Mouse (Mus musculus): ENCODE data around the gene Gm11937. TPM values are rescaled to one million over a fixed set of nuclear protein-coding genes. Genes with fewer than 3 reads are reported as not detected.
"Not testable (repeated sequence)": the region's sequence is repeated elsewhere in the genome, so short reads cannot be mapped to it uniquely, and the experiment has no call there.

Gene Gm11937
- not detected in 2 replicates for polyA plus RNA-seq (2015; fragmentation: Nextera tagmentation; extraction: Ambion mirVana)

DNA sequence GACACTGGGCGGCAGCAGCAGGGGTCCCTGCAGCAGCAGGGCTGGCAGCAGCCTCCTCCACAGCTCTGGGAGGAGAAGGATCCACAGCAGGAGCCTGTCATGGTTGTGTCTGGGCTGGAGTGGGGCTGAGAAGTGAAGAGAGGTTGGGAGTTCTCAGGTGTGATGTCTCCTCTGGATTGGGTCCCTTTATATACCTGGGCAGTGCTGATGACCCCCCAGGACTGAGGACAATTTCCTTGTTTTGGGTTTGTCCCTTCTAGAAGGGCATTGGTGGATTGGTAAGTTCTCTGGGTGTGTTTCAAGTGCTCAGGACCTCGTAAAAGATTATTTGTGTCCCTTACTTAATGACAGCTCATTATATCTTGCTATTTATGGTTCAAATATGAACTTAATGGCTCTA lies at the start of gene Gm11937:
TSS of gene Gm11937 (minus strand) at position 101 of the 400 bp plus-strand sequence.
- 60% methylated on average over 1 of the region's 2 CpGs for WGBS
- not testable (repeated sequence) for H3K36me3 ChIP-seq (ENCODE audit: control insufficient read depth, insufficient read depth); ATAC-seq; H3K9ac ChIP-seq (replicated peaks; ENCODE audit: low read depth, low read length); H3K4me3 ChIP-seq (replicated peaks; ENCODE audit: low read length); H3K27ac ChIP-seq (ENCODE audit: low read length); H3K27me3 ChIP-seq (replicated peaks; ENCODE audit: control insufficient read depth, insufficient read depth, low read length); H3K4me1 ChIP-seq (replicated peaks; ENCODE audit: control insufficient read depth, insufficient read depth, low read length); H3K9me3 ChIP-seq (ENCODE audit: control insufficient read depth, low read length); H3K4me2 ChIP-seq (ENCODE audit: low read length)

DNA sequence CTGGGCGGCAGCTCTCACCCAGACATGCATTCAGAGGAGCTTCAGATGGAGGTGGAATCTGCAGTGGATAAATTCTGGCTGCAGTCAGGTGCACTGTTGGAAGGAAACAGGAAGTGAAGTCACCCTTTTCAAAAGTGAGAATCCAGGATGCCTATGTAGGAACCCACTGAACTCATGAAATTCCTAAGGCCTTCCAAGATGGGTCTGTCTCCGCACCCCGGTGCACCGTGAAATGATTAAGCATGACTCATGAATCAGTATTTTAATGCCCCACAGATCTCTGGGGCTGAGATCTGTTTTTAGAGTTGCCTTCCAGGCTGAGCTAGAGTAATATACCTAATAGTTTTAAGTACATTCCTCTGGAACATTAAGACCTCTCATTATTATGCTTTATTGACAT lies 49.3 kb upstream of the Gm11937 start:
- ATAC-seq, result no peak
- no peaks in the 10 kb centered on the region for H3K27me3 ChIP-seq (replicated peaks; ENCODE audit: control insufficient read depth, insufficient read depth, low read length)
- H3K9me3 ChIP-seq (ENCODE audit: control insufficient read depth, low read length), result no peaks in the 10 kb centered on the region
- H3K4me2 ChIP-seq (ENCODE audit: low read length), result no peak overlapping the region
- no peaks in the 10 kb centered on the region for H3K36me3 ChIP-seq (ENCODE audit: control insufficient read depth, insufficient read depth)
- no peak overlapping the region for H3K27ac ChIP-seq (ENCODE audit: low read length)
- no peak overlapping the region for H3K4me3 ChIP-seq (replicated peaks; ENCODE audit: low read length)
- no peaks in the 10 kb centered on the region for H3K4me1 ChIP-seq (replicated peaks; ENCODE audit: control insufficient read depth, insufficient read depth, low read length)
- H3K9ac ChIP-seq (replicated peaks; ENCODE audit: low read depth, low read length), result no peak overlapping the region
- WGBS, result 86% methylated on average over 4 of the region's 4 CpGs

DNA sequence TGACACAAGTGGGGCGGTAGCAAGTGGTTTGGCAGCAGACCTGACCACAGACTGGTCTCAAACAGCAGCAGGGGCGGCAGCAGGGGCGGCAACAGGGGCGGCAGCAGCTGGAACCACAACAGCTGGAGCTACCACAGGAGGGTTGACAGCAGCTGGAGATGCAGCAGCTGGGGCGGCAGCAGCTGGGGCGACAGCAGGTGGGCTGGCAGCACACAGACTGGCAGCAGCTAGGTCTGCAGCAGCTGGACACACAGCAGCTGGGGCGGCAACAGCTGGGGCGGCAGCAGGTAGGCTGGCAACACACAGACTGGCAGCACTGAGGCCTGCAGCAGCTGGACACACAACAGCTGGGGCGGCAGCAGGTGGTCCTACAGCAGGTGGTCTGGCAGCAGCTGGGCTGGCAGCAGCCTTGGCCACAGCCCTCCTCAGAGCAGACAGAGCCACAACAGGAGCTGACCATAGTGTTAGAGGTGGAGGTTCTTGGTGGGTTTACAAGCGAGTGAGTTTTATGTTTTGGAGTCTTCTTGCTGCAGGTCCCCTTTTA lies 48.5 kb upstream of the Gm11937 start, which contains the start of gene Gm11563:
TSS of gene Gm11563 (minus strand) at position 494 of the 544 bp plus-strand sequence.
- H3K9ac ChIP-seq (replicated peaks; ENCODE audit: low read depth, low read length); H3K27me3 ChIP-seq (replicated peaks; ENCODE audit: control insufficient read depth, insufficient read depth, low read length); H3K4me2 ChIP-seq (ENCODE audit: low read length); H3K27ac ChIP-seq (ENCODE audit: low read length); H3K4me3 ChIP-seq (replicated peaks; ENCODE audit: low read length); H3K9me3 ChIP-seq (ENCODE audit: control insufficient read depth, low read length); H3K4me1 ChIP-seq (replicated peaks; ENCODE audit: control insufficient read depth, insufficient read depth, low read length); H3K36me3 ChIP-seq (ENCODE audit: control insufficient read depth, insufficient read depth); ATAC-seq: not testable (repeated sequence)
- WGBS, result 74% methylated on average over 10 of the region's 10 CpGs

DNA sequence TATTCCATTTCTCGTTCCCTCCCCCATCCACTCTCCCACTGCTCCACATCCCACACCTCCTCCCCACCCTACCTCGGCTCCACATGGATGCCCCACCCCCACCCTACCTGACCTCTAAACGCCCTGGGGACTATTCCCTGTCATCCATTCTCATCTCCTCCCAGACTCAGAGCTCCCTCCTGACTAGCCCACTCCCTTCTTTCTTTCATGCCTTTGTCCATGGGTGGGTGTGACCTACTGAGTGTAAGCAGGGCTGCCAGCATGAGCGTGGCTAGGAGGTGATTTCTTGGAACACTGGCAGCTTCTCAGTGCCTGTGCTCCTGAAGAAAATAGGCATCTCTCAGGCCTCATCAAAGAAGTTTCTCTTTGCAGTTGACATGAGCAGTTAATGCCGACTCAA lies 47.1 kb upstream of the Gm11937 start:
- Histone ChIP-seq H3K9ac (replicated peaks; ENCODE audit: low read depth, low read length) (no peak overlapping the region), H3K9me3 (ENCODE audit: control insufficient read depth, low read length) (no peaks in the 10 kb centered on the region), H3K27me3 (replicated peaks; ENCODE audit: control insufficient read depth, insufficient read depth, low read length) (no peaks in the 10 kb centered on the region), H3K4me2 (ENCODE audit: low read length) (no peak overlapping the region), H3K27ac (ENCODE audit: low read length) (no peak overlapping the region), H3K4me1 (replicated peaks; ENCODE audit: control insufficient read depth, insufficient read depth, low read length) (no peaks in the 10 kb centered on the region), H3K4me3 (replicated peaks; ENCODE audit: low read length) (no peak overlapping the region), H3K36me3 (ENCODE audit: control insufficient read depth, insufficient read depth) (no peaks in the 10 kb centered on the region)
- no peak for ATAC-seq
- 45% methylated on average over 5 of the region's 5 CpGs for WGBS

DNA sequence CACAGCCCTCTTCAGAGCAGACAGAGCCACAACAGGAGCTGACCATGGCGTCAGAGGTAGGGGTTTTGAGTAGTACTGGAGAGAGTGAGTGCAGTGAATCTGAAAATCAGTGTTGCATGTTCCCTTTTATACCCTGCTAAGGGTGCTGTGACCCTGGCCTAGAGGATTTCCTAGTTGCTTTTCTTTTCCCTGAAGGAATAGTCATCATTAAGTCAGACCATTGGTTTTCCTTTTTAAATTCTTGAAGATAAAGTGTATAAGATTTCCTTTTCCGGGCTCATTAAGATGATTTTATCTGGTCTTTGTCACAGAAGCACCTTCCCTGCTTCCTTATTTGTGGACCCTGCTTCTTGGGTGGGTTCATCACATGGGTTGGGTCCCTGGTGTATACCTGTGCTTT lies 40.1 kb upstream of the Gm11937 start, which contains the start of gene Gm11555:
TSS of gene Gm11555 (minus strand) at position 101 of the 400 bp plus-strand sequence.
- Histone ChIP-seq H3K4me1 (replicated peaks; ENCODE audit: control insufficient read depth, insufficient read depth, low read length) (no peaks in the 10 kb centered on the region), H3K9ac (replicated peaks; ENCODE audit: low read depth, low read length) (no peak within 1 kb of the TSS)
- 83% methylated on average over 2 of the region's 2 CpGs for WGBS

DNA sequence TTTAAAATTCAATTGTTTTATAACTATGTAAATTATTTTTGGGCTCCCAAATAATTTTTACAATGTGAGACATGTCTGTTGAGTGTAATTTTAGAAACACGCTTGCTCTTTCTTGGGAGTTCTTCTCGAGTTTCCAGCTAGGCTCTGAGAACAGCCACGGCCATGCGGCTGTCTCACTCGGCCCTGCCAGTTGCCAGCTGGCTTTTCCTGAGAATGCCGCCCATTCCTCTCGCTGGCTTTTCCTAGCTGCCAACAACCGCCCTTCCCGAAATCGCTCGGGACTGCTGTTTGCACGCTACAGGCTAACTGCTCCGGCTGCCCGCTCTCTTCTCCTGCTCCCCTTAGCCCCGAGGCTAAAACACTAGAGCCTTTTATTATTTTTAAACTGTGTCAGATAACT lies 36.5 kb upstream of the Gm11937 start:
- Histone ChIP-seq H3K27me3 (replicated peaks; ENCODE audit: control insufficient read depth, insufficient read depth, low read length) (no peaks in the 10 kb centered on the region), H3K27ac (ENCODE audit: low read length) (no peak overlapping the region), H3K36me3 (ENCODE audit: control insufficient read depth, insufficient read depth) (no peaks in the 10 kb centered on the region), H3K4me3 (replicated peaks; ENCODE audit: low read length) (no peak overlapping the region), H3K9ac (replicated peaks; ENCODE audit: low read depth, low read length) (no peak overlapping the region), H3K9me3 (ENCODE audit: control insufficient read depth, low read length) (no peaks in the 10 kb centered on the region), H3K4me2 (ENCODE audit: low read length) (no peak overlapping the region), H3K4me1 (replicated peaks; ENCODE audit: control insufficient read depth, insufficient read depth, low read length) (no peaks in the 10 kb centered on the region)
- ATAC-seq, result no peak
- 82% methylated on average over 15 of the region's 15 CpGs for WGBS

More for the DNA sequence above, 40.1 kb upstream of the Gm11937 start, which contains the start of gene Gm11555:
- Histone ChIP-seq H3K36me3 (ENCODE audit: control insufficient read depth, insufficient read depth) (no peaks in the 10 kb centered on the region), H3K4me3 (replicated peaks; ENCODE audit: low read length) (no peak within 1 kb of the TSS), H3K4me2 (ENCODE audit: low read length) (no peak within 1 kb of the TSS), H3K27ac (ENCODE audit: low read length) (no peak within 1 kb of the TSS), H3K27me3 (replicated peaks; ENCODE audit: control insufficient read depth, insufficient read depth, low read length) (no peaks in the 10 kb centered on the region), H3K9me3 (ENCODE audit: control insufficient read depth, low read length) (no peaks in the 10 kb centered on the region)
- no peak for ATAC-seq

DNA sequence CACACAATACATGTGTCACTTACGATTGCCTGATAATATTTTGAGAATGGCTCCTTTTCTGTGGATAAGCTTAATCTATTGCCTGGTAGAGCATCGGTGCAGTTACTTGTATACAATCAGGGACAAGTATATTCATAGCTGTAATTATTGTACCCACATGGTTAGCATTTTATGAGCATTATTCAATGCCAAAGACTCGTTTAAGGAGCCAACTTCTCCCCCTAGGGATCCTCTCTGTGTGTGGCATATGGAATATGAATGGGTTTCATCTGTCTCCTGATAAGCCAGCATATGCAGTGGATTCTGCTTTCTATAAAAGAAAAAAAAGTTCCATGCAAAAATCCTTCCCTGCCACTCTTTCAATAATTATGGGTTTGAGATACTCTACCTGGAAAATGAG lies 34.4 kb upstream of the Gm11937 start:
- H3K9me3 ChIP-seq (ENCODE audit: control insufficient read depth, low read length), result no peaks in the 10 kb centered on the region
- H3K27ac ChIP-seq (ENCODE audit: low read length), result no peak overlapping the region
- no peaks in the 10 kb centered on the region for H3K36me3 ChIP-seq (ENCODE audit: control insufficient read depth, insufficient read depth)
- no peak overlapping the region for H3K9ac ChIP-seq (replicated peaks; ENCODE audit: low read depth, low read length)
- H3K27me3 ChIP-seq (replicated peaks; ENCODE audit: control insufficient read depth, insufficient read depth, low read length), result no peaks in the 10 kb centered on the region
- no peaks in the 10 kb centered on the region for H3K4me1 ChIP-seq (replicated peaks; ENCODE audit: control insufficient read depth, insufficient read depth, low read length)
- peak; percentile 58 for ATAC-seq
- H3K4me3 ChIP-seq (replicated peaks; ENCODE audit: low read length), result no peak overlapping the region
- H3K4me2 ChIP-seq (ENCODE audit: low read length), result no peak overlapping the region
- WGBS, result 50% methylated on average over 3 of the region's 3 CpGs

DNA sequence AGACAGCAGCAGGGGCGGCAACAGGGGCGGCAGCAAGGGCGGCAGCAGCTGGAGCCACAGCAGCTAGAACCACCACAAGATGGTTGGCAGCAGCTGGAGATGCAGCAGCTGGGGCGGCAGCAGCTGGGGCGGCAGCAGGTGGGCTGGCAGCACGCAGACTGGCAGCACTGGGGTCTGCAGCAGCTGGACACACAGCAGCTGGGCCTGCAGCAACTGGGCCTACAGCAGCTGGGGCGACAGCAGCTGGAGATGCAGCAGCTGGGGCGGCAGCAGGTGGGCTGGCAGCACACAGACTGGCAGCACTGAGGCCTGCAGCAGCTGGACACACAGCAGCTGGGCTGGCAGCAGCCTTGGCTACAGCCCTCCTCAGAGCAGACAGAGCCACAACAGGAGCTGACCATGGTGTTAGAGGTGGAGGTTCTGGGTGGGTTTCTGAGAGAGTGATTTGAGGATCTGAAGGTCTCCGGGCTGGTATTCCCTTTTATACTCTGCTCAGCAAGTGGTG lies 33.7 kb upstream of the Gm11937 start, which contains the start of gene Krtap4-7:
TSS of gene Krtap4-7 (minus strand) at position 455 of the 505 bp plus-strand sequence.
- not testable (repeated sequence) for H3K27ac ChIP-seq (ENCODE audit: low read length); H3K9me3 ChIP-seq (ENCODE audit: control insufficient read depth, low read length); H3K4me1 ChIP-seq (replicated peaks; ENCODE audit: control insufficient read depth, insufficient read depth, low read length); H3K36me3 ChIP-seq (ENCODE audit: control insufficient read depth, insufficient read depth); H3K27me3 ChIP-seq (replicated peaks; ENCODE audit: control insufficient read depth, insufficient read depth, low read length); H3K4me2 ChIP-seq (ENCODE audit: low read length); ATAC-seq; H3K9ac ChIP-seq (replicated peaks; ENCODE audit: low read depth, low read length); H3K4me3 ChIP-seq (replicated peaks; ENCODE audit: low read length)
- 86% methylated on average over 9 of the region's 9 CpGs for WGBS

DNA sequence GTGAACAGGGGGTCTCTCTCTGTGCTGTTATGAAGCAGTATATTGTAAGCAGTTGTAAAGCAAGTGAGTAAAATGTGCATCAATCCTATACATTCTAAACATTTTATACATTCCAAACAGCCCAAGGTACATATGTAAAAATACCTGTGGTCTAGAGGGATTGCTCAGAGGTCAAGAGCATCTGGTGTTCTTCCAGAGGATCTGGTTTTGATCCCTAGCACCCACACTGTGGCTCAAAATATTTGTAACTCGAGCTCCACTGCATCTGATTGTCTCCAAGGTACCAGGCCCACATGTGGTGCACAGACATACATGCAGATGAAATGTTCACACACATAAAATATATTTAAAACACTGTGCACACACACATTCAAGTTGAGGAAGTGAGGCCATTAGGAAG lies 30.9 kb upstream of the Gm11937 start:
- ATAC-seq, result no peak
- H3K27ac ChIP-seq (ENCODE audit: low read length), result no peak overlapping the region
- 53% methylated on average over 1 of the region's 1 CpGs for WGBS

More for the DNA sequence above, 30.9 kb upstream of the Gm11937 start:
- H3K4me1 ChIP-seq (replicated peaks; ENCODE audit: control insufficient read depth, insufficient read depth, low read length), result no peaks in the 10 kb centered on the region
- no peak overlapping the region for H3K4me2 ChIP-seq (ENCODE audit: low read length)
- H3K27me3 ChIP-seq (replicated peaks; ENCODE audit: control insufficient read depth, insufficient read depth, low read length), result no peaks in the 10 kb centered on the region
- H3K9me3 ChIP-seq (ENCODE audit: control insufficient read depth, low read length), result no peaks in the 10 kb centered on the region
- no peaks in the 10 kb centered on the region for H3K36me3 ChIP-seq (ENCODE audit: control insufficient read depth, insufficient read depth)
- no peak overlapping the region for H3K9ac ChIP-seq (replicated peaks; ENCODE audit: low read depth, low read length)
- H3K4me3 ChIP-seq (replicated peaks; ENCODE audit: low read length), result no peak overlapping the region

All from forebrain, embryonic 16.5 days (tissue).